Mouse (Mus musculus): Measurements from ENCODE around the gene Btrc.

Gene Btrc

GRCm38 (mm10) chr19:45574941-45575631 is 211.6 kb downstream of the Btrc start:
- no peak for DNase-seq (ENCODE audit: low spot score)

DNA sequence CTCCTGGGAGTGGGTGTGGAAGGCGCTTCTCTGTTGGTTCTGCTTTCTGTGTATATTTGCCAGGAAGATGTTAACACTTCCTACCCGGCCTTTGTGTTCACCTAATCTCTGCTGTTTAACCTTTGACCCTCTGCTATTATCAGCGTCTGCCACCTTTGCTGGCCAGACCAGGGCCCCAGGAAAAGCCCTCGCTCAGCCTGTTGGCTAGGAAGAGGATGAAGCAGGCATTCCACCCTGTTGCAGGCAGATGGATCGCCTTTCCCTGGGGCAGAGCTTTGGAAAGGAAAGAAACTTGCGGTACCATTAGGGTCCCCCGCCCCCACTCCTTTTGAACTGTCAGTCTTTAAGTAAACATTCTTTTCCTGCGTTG is 212.1 kb downstream of the Btrc start:
- DNase-seq (ENCODE audit: low spot score) = no peak

GRCm38 (mm10) chr19:45577141-45577750 is 213.7 kb downstream of the Btrc start:
- no peak for DNase-seq (ENCODE audit: low spot score)

DNA sequence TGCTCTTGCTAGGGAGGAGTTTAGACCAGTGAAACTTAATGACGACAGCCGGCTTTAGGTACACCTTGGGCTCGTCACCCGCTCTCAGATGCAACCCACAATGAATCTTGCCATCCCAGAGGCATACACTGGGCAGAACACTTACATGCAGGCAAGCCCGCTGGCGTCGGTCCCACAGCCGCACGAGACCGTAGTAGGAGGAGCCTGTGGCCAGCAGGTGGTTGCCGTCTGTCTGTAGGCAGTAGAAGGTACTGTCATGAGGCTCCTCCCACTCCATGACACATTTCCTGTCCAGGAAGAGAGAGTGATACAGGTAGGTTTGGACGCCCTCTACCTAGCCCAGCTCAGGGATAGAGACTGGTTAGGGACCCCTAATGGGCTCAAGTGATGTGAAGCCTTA is 215.4 kb downstream of the Btrc start:
- DNase-seq (ENCODE audit: low spot score) = no peak

DNA sequence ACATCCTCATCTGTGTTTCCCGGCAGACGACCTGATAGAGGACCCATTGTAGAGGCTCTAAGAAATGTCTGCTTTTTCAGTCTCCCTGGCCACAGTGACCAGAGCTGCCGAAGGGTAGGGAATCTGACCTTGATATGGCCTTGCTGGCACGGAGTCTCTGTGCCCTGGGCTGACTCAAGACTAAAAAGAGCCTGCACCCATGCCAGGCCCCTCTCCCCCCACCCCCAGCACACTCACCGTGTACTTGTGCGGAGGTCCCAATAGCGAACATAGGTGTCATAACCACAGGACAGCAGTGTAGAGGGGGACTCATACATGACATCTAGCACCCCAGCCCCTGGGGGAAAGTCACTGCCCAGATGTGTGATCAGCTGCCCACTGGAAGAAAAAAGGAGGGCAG is 215.9 kb downstream of the Btrc start:
- DNase-seq (ENCODE audit: low spot score) = no peak
